Mouse (Mus musculus) erythroblast, embryonic 14.5 days (primary cell): ENCODE measurements at regions not wholly inside any gene's neighbourhood (a gene's known extent, or its start where the extent isn't known, plus 50 kb on each side); places are given as distances from the start of the nearest gene placed in this dataset.

ENCODE experiments used
- GATA1 ChIP-seq: IDR thresholded peaks from 2 replicates; pipeline ENCODE4 v1.6.1; 2012; ENCODE audit warnings: low read length, inconsistent platforms, mixed read lengths
- TAL1 ChIP-seq: IDR thresholded peaks from 3 replicates; pipeline ENCODE4 v1.6.1; 2012; ENCODE audit warnings: low read length, inconsistent platforms, mixed read lengths

- TF ChIP-seq TAL1, result no peak
- TF ChIP-seq GATA1, result no peak
Measured at GRCm38 (mm10) chr5:128538646-128539045, 62.0 kb upstream of the Fzd10 start.
